Mouse (Mus musculus) adipocyte (in vitro differentiated cells): Measurements from ENCODE around the gene Arhgap22.

Source experiments
- DNase-seq: peaks from one replicate; pipeline ENCODE4 v3.0.0-alpha.2; 2016; ENCODE audit warnings: low spot score

The Arhgap22 gene

GRCm38 (mm10) chr14:33282447-33282846 lies 68.6 kb downstream of the Arhgap22 start:
- no peak for DNase-seq

GRCm38 (mm10) chr14:33287920-33288319 lies 74.1 kb downstream of the Arhgap22 start:
- no peak for DNase-seq

GRCm38 (mm10) chr14:33290038-33290437 lies 76.2 kb downstream of the Arhgap22 start:
- no peak for DNase-seq

- no peak for DNase-seq
These were observed 80.7 kb downstream of the Arhgap22 start for GRCm38 (mm10) chr14:33294488-33294887.

GRCm38 (mm10) chr14:33296698-33297341 lies 83.0 kb downstream of the Arhgap22 start:
- no peak for DNase-seq

GRCm38 (mm10) chr14:33300591-33300990 lies 86.8 kb downstream of the Arhgap22 start:
- DNase-seq = no peak

GRCm38 (mm10) chr14:33303348-33303819 lies 89.6 kb downstream of the Arhgap22 start:
- DNase-seq = peak; percentile 93

GRCm38 (mm10) chr14:33305645-33306281 lies 91.9 kb downstream of the Arhgap22 start:
- DNase-seq = no peak

GRCm38 (mm10) chr14:33310719-33311118 lies 96.9 kb downstream of the Arhgap22 start:
- DNase-seq = peak; percentile 88

GRCm38 (mm10) chr14:33312309-33312708 lies 98.5 kb downstream of the Arhgap22 start:
- no peak for DNase-seq

GRCm38 (mm10) chr14:33313624-33314023 lies 99.8 kb downstream of the Arhgap22 start:
- DNase-seq = peak; percentile 89

GRCm38 (mm10) chr14:33314160-33314559 lies 100.3 kb downstream of the Arhgap22 start:
- no peak for DNase-seq

- no peak for DNase-seq
These were observed 101.3 kb downstream of the Arhgap22 start for GRCm38 (mm10) chr14:33315111-33315510.

GRCm38 (mm10) chr14:33315771-33316170 lies 101.9 kb downstream of the Arhgap22 start:
- DNase-seq = no peak

- DNase-seq = no peak
These were observed 104.1 kb downstream of the Arhgap22 start for GRCm38 (mm10) chr14:33317946-33318345.

GRCm38 (mm10) chr14:33319541-33320521 lies 106.0 kb downstream of the Arhgap22 start:
- peak; percentile 70 for DNase-seq

GRCm38 (mm10) chr14:33320856-33321255 lies 107.0 kb downstream of the Arhgap22 start:
- no peak for DNase-seq

- DNase-seq = peak; percentile 86
These were observed 108.8 kb downstream of the Arhgap22 start for GRCm38 (mm10) chr14:33322661-33323088.

GRCm38 (mm10) chr14:33324556-33324955 lies 110.7 kb downstream of the Arhgap22 start:
- no peak for DNase-seq

- no peak for DNase-seq
These were observed 114.5 kb downstream of the Arhgap22 start for GRCm38 (mm10) chr14:33328369-33328768.

- peak; percentile 56 for DNase-seq
These were observed 115.5 kb downstream of the Arhgap22 start for GRCm38 (mm10) chr14:33329297-33329805.

GRCm38 (mm10) chr14:33330986-33331385 lies 117.2 kb downstream of the Arhgap22 start:
- no peak for DNase-seq
